Mouse (Mus musculus) small intestine, adult 10 weeks (tissue): ENCODE data around the gene RPS10-NUDT3. TPM values are rescaled to one million over a fixed set of nuclear protein-coding genes. Genes with fewer than 3 reads are reported as not detected.

ENCODE experiments used
- polyA plus RNA-seq: library from polyadenylated mRNA; stranded (reverse); fragments of 350-450 nt; fragmentation: Illumina TruSeq; extraction: RNeasy Lipid Tissue Mini Kit (QIAGEN cat#74804); gene quantifications from one replicate; pipeline ENCODE4 v1.2.3, GENCODE M21; 2014; ENCODE audit warnings: low replicate concordance

Gene RPS10-NUDT3
- not detected for polyA plus RNA-seq

DNA sequence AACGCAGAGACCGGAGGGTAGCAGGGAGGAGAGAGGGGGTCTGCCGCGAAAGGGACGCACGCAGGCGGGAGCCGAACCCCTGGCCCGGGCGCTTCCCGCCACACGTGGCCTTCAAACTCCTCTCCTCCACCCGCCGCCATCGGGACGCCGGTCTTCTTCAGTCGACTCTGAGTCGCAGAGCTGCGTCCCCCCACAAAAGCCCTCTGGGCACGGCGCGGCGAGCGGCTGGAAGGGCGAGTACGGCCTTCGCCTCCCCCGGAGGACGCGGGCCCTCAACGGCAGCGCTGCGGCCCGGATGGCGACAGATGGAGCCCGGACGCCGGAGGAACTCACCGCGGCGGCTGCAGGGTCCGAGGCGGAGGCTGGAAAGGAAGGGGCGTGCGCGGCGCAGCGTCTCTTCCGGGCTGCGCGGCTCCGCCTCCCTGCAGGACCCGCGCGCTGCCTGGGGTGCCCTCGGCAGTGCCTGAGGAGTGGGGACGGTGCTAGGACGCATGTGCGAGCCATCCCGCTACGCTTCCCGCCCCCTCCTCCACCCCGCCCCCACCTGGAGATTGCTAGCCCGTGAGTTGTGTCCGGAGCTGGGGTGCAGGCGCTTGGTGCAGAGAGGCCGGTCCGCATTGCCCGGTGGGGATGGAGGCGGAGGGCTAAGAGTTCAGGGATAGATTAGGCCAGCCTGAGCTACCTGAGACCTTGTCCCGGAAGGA lies at the start of gene RPS10-NUDT3:
Gene RPS10-NUDT3, minus strand, starts transcription at position 352 of the 704 bp plus-strand sequence.

GRCm38 (mm10) chr17:27655089-27656010 lies 20.3 kb upstream of the RPS10-NUDT3 start, which contains the start of gene Pacsin1:
Gene Pacsin1, plus strand, starts transcription at chr17:27655509.

DNA sequence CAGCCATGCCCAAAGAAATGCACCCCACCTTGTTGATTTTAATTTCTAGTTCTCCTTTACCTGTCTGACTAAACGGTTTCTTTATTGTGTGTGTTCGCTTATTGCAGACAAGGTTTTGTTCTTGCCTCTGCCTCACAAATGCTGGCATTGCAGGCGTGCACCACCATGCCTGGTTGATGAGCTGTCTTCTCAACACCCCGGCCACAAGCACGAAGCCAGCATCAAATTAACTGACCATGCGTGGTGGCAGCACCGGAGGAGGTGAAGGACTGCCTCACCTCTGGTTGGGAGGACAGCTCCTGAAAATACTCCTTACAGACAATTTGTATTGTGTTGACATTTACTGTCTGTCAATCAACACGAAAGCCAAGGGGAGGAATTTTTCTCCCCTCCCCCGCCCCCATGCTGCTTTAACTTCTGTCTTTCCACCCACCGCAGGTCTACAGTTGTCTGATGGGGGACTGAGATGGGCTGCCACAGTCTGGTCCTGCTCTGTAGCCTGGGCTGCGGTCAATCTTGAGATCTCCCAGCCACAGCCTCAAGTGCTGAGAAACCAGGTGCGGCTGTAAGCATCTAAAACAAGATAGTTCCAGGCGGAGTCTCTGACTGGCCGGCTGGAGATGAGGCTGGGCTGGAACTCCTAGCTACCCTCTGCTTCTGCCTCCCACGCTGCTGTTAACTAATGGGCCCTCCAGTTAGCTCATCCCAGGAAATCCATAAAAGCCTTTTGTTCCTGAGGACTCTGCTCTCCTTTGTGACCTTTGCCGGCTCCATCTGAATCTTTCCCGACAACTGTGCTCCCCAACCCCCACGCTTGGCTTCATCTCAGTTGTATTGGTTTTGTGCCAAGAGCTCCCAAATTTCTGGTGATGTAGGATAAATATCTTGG lies 1.4 kb upstream of the RPS10-NUDT3 start, which contains the start of gene Rps10:
Gene Rps10, minus strand, starts transcription at position 538 of the 889 bp plus-strand sequence.

DNA sequence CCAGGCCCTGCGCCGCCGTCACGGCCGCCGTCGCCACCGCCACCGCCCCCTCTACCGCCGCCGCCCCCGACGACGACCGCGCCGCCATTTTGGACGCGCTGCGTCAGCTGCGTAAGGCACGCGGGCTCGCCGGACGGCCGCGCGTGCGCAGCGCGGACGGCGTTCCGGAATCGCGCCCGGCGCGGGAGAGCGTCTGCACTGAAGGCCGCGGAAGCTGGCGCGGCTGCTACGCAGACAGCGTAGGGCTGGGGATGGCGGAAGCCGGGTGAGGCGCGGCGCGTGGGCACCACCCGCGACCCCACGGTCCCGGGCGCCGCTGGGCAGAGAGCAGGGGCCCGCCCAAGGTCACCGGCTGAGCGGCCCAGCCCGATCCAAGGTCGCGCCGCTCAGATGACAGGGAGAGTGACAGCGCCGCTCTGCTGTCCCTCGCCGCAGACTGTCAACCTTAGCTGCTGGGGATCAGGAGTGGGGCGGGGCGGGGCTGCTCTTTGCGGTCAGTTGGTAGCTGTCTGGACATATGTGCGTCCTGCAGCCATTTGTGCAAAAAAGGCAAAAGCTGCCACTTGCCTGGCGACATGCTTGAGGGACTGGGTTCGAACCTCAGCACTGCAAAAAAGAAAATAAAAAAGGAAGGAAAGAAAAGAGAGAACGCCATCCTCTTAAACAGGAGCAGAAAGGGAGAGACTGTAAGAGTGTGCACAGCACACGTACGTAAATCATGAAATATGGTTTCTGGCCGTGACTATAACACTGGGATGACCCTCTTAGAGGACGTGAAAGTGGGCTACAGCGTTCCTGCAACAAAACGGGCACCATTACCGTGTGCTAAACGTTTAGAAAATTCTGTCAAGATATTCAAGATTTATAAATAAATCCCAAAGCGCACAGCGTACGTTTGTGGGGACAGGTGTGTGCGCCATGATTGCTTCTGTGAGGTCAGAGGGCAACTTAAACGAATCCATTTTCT lies 11.4 kb downstream of the RPS10-NUDT3 start, which contains the start of gene Nudt3:
Gene Nudt3, minus strand, starts transcription at position 136 of the 967 bp plus-strand sequence.

GRCm38 (mm10) chr17:27565163-27565941 lies 69.7 kb downstream of the RPS10-NUDT3 start, which contains the start of gene AI413582:
Gene AI413582, minus strand, starts transcription at chr17:27565756.

GRCm38 (mm10) chr17:27556315-27557011 lies 78.6 kb downstream of the RPS10-NUDT3 start, which contains the start of gene Hmga1:
Gene Hmga1, plus strand, starts transcription at chr17:27556497.

Other genes starting within 250 kb of the RPS10-NUDT3 start
- gene Grm4, start 113.8 kb downstream of the RPS10-NUDT3 start, polyA plus RNA-seq: not detected
- gene Hmga1, start 78.7 kb downstream of the RPS10-NUDT3 start, polyA plus RNA-seq: 16.3 TPM
- gene AI413582, start 69.5 kb downstream of the RPS10-NUDT3 start, polyA plus RNA-seq: not detected
- gene Nudt3, start 11.7 kb downstream of the RPS10-NUDT3 start, polyA plus RNA-seq: 10.1 TPM
- 11.7 TPM for gene Rps10, start 1.4 kb upstream of the RPS10-NUDT3 start, polyA plus RNA-seq
- gene Pacsin1, start 20.3 kb upstream of the RPS10-NUDT3 start, polyA plus RNA-seq: not detected
- gene Spdef, start 93.7 kb upstream of the RPS10-NUDT3 start, polyA plus RNA-seq: not detected
- 45.7 TPM for gene D17Wsu92e, start 185.4 kb upstream of the RPS10-NUDT3 start, polyA plus RNA-seq
- 35.8 TPM for gene Snrpc, start 202.9 kb upstream of the RPS10-NUDT3 start, polyA plus RNA-seq
- gene Uhrf1bp1, start 221.2 kb upstream of the RPS10-NUDT3 start, polyA plus RNA-seq: 0.82 TPM